Mouse (Mus musculus) ES-CJ7 (cell line): ENCODE measurements around the gene Mapk1ip1.

Experiments used
- DNase-seq: peaks from one replicate; pipeline ENCODE4 v3.0.0; 2011; ENCODE audit warnings: low read depth, low spot score

Gene Mapk1ip1

DNA sequence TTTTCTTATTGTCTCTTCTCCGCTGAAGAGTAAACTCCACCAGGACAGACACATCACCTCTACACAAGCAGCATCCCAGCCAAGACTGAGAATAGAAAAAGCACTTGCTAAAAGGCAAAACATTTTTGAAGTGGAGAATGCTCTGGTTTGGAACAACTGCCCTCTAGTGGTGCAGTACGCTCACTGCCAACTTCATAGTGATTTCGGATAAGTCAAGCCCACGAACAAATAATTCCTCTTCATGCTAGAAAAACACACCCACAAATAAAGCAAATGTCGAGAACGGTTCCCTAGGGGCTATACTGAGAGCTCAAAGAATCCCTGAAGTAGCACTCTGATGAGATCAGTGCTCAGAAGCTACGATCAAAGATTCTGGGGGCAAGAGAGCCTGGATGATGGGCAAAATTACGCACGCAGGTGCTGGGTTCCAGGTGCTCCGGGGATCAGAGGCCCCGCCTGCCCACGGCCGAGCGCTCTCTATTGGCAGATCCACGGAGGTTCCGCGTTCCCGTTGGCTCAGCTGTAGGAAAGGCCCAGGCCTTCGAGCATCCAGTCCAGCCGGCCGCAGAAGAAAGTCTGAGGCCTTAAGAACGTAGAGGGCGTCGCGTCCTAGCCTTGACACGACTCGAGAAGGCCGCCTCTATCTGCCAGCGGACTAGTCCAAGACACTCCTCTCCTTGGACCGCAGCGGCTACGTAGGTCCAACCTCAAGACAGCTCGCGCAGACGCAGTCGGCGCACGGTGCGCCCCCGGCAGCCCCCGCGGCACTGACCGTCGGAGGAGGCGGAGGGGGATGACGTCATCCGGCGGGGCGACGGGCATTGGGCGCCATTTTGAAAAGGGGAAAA is at the start of gene Mapk1ip1, which contains the start of gene Ppp2r2d:
Gene Mapk1ip1, minus strand, starts transcription at position 730 of the 848 bp plus-strand sequence.
Gene Ppp2r2d, plus strand, starts transcription at position 536 of the 848 bp plus-strand sequence.
- DNase-seq, result peak; percentile 94

DNA sequence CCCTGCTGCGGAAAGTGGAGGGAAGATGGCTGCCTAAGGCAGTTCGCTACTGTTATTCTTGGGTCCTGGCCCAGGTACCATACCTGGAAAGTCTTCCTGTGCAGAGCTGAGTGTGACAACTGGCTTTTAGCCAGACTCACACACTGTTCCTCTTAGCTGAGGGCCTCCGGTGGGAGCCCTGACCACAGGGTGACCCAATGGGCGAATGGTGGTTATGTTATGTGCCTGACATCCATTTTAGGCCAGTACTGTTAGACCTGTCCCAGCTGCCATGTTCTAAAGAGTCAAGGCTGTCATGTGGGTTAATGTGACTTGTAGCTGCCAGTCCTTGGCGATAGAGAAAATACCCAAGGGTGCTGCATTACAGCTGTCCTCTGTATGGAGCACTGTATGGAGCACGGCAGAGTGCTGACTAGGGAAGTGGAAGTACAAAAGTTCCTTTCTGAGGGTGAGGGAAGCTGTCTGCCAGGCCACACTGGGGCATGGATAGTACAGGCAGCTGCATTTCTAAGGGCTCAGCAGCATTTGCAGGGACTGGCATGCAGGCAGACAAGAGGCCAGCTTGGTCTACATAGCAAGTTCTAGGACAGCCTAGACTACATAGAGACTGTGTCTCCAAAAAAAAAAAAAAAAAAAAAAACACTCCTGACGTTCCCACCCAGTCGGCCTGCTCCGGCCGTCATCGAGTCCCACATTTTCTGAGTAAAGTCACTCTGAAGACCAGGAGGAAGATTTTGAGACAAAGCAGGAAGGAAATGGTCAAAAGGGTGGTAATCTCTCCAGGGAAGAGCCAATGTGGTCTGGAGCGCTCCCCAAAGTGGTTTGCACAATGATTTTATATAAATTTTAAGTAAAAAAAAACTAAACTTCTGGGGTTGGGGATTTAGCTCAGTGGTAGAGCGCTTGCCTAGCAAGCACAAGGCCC is 39.6 kb upstream of the Mapk1ip1 start:
- no peak for DNase-seq

DNA sequence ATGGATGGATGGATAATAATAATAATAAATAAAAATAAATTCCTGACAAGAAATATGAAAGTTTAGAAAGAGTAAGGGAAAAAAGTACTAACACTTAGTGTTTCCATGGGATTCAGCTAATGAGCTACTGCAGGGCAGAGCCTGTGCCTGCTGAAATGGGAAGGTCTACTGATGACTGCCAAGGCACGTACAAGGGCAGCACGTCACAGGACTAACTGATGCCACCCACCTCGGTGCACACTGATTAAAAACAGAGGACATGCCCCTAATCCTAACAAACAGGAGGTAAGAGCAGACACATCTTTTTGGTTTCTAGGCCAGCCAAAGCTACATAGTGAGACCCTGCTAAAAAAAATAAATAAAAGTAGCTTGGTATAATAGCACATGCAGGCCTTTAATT is 37.7 kb upstream of the Mapk1ip1 start:
- no peak for DNase-seq

DNA sequence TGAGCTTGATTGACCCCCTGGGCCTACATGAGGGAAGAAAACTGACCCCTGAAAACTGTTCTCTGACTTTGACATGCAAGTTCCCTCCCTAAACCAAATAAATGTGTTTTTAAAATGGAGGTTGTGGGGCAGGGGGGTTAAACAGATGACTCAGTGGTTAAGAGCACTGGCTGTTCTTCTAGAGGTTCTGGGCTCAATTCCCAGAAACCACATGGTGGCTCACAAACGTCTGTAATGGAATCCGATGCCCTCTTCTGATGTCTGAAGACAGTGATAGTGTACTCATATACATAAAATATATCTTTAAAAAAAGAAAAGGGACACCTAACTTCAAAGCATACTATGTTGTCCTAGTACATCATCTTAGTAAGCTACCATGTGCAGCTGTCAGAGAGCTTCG is 29.0 kb upstream of the Mapk1ip1 start:
- no peak for DNase-seq

DNA sequence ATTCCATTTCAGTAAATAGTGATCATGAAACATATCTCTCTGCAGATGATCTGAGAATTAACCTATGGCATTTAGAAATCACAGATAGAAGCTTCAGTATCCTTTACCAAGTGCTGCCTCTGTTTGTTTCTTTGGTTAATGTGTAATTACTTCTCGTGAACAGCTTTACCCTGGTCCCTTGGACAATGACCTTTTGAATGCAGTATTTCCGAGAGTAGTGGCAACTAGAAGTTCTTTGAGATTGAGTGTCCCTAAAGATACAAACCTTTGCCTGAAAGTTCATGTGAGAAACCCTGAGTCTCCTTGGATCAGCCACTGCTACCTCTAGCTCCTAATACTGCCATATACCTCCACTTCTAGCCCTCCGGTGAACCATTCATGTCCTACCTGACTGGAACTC is 26.9 kb upstream of the Mapk1ip1 start:
- DNase-seq, result no peak

DNA sequence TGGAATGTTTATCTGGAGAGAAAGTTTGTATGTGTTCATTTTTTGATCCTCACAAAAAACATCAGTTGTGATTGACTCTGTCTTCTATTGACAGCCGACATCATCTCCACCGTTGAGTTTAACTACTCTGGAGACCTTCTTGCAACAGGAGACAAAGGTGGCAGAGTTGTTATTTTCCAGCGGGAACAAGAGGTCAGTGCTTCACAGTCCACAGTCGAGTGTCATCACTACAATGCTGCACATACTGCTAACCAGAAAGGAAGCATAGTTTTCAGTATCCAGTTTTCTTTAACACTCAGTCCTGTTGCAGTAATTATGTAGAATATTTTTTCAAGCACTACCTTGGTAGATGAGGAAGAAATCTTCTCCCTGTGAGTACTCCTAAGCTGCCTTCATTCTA is 22.2 kb upstream of the Mapk1ip1 start:
- DNase-seq, result no peak

DNA sequence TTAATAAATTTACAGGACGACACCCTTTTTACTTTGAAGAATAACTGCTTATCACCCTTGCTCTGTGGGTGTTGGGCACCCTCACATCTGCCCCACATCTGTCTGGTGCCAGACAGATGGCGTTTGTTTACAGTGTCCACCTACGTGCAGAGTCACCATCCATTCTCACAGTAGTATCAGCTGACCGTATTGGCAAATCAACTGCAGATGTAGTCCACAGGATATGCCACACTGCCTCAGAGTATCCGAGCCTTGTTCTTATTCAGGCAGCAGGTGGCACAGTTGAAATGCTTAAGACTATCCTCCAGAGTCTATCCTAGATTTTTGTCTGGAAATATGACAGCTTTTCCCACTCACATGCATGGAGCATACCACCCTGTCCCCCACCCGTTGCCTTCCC is 21.2 kb upstream of the Mapk1ip1 start:
- DNase-seq, result no peak

DNA sequence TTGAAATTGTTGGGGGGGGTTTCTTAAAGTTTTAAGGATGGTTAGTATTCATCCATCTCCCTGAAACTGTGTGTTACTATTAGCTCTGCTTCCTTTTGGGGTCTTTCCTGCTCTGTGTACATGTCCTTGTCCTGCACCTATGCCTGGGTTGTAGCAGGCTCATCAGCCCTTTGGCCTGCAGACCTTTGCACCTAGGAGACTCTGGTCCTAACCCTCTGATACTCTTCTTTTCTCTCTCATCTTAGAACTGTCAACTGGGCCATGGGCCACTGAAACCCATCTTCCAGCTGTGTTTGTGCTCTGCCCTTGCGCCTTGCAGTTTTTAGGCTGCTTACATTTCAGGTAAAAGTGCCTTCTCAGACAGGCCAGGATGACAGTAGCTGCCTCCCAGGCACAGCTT is 18.7 kb upstream of the Mapk1ip1 start:
- no peak for DNase-seq

DNA sequence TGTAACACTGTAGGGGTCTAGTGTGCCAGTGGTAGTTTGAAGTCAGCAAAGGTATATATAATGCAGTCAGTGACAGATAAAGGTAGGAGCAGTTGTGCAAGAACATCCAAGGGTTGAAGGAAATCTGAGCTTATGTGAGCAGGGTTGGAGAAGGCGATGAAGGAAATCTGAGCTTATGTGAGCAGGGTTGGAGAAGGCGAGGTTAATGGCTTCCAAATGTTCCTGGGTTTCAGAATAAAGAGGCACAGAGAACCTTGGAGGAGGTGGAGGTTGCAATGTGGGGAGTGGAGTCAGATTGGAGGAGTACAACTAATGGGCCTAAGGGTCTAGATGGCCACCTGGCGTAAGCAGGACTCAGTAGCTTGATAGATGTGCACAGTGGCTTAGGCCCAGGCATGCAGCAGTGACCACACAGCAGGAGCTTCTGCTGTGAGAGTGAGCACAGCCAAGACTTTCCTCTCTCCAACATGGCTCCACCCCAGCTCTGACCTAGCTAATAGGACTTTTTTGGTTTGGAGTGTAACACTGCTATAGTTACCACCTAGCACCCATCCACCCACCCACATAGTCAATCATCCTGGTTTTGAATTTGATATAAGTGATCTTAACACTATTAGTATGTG is 18.0 kb upstream of the Mapk1ip1 start:
- no peak for DNase-seq

DNA sequence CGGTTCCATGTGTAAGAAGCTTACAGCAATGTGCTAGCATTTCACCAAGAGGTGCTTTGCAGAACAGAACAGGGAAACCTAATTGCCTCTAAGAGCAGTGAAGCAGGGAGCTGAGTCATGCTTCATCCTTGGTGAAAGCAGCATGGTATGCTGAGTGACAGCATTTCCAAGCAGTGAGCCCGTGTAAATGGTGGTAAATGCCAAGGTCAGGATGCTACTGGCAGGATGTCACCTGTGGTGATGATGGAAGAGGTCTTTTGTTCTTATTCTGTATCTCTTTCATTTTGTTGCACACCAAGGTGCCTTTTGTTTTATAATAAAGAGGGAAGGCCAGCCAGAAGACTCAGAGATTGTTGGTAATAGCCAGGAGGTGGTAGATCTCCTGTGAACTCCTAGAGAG is 10.6 kb upstream of the Mapk1ip1 start:
- peak; percentile 91 for DNase-seq

DNA sequence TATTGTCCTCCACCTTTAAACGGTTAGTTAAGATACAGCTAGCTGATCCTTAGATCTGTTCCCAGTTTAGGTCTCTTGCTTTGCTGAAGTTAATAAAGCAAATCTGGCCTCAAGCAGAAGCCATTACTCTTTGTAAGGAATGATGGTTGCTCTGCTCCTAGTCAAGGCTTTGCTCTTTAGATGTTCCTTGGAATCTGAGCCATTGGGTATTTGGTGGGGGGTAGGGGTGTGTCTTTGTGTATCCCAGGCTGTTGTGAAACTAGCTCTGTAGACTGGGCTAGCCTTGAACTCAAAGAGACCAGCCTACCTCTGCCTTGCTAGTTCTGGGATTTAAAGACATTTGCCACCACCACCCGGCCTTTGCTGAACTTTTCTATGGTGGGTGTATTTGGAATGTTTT is 8.1 kb upstream of the Mapk1ip1 start:
- DNase-seq, result peak; percentile 69

DNA sequence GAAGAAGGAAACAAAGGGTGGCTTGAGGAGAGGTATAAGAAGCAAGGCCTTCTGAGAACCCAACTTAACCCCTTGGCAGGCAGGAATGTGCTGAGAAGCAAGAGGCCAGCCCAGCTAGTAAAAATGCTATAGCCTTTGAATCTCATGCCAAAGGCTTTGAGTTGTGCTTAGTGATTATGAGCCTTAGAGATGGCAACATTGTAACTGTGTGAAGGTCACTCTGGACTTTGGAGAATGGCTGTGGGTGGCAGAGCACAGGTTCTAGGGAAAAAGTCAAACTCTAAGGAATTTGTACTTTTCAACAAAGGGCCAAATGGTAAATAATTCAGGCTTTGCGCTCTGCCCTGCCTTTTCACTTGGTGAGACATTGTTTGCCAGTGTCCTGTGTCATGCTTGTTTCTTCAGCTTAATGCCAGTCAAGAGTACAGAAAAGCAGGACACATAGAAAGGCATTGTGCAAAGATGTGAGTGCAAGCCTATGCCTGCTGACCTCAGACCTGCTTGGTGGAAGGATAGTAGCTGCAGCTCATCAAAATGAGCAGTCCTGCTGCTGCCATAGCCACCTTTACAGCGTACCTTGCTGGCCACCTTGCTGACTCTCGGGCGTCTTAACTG is 7.5 kb upstream of the Mapk1ip1 start:
- no peak for DNase-seq

DNA sequence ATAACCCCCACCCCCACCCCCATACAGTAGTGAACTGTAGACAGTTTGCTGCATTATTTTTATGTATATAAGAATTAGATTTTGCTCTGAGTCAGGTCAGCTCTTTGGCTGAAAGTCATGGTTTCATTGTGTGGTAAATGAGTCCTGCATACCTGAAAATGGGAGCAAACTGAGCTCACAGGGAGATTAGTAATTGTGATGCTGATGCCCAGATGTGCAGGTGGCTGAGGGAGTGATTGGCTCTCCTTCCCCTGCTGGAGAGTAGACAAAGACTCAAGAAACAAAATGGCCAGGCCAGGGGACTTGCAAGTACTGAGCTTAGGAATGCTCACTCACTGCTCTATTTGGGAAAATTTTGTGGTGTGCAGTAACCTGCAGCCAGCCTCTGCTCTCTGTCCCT is 4.0 kb upstream of the Mapk1ip1 start:
- peak; percentile 95 for DNase-seq

DNA sequence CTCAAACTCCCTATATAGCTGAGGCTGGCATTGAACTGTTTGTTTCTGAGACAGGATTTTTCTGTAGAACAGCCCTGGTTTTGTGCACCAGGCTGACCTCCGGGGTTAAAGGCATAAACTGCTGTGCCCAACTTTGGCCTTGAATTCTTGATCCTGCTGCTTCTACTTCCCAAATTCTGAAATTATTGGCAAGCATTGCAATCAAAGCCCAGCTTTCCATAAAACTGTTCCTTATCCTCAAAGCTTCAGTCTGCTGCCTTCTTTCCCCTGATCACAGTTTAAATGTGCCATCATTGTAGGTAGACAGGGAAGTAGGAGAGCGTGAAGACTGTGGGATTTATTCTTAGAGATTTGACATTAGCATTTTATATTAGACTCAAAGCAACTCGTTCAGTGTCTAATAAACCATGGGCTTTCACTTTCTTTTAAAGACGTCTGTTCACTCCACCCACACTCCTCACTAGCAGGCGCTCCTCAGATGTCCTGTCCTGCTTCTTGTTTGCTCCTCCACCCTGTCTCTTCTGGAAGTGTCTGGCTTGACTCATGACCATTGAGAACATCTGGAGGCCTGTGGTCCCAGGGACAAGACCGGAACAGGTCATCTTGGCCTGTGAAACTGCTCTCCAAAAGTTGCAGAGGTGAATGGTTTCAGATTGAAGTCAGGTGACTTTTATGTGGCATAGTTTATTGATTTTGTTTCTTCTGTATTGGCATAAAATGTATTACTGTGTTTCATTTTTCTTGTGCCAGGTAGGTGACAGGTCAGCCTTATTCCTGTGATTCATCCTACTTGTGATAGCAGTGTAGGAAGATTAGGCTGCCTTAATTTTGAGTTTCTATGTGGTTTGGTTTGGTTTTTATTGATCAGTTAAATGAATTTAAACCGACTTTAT is 2.2 kb upstream of the Mapk1ip1 start:
- DNase-seq, result no peak

DNA sequence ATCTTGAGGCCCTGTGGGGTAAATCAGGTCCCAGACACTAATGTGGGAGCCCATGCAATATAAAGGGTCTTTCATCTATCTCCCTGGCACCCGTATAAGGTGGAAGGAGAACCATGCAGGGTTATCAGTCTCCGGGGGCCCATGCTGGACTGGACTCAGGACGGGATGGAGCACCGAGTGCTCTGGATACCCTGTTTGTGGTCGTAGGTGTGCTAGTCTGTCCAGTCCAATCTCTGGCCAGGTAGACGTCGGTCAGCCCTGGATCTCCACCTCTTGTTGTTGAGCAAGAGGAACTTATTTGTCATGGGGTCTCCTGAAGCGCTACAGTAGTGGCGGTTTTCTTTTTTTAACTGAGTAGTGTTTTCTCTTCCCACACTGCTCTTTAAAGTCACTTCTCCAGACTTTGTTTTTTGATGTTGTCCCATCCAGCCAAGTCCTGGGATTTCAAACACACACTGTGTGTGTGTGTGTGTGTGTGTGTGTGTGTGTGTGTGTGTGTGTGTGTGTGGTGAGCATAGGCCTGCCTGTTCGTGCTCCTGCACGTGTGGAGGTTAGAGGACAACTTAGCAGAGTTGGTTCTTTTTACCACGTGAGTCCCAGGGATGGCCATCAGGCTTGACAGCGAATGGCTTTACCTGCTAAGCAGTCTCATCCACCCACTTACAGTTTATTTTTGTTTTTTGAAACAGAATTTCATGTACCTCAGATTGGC is 1.4 kb upstream of the Mapk1ip1 start:
- DNase-seq, result no peak

DNA sequence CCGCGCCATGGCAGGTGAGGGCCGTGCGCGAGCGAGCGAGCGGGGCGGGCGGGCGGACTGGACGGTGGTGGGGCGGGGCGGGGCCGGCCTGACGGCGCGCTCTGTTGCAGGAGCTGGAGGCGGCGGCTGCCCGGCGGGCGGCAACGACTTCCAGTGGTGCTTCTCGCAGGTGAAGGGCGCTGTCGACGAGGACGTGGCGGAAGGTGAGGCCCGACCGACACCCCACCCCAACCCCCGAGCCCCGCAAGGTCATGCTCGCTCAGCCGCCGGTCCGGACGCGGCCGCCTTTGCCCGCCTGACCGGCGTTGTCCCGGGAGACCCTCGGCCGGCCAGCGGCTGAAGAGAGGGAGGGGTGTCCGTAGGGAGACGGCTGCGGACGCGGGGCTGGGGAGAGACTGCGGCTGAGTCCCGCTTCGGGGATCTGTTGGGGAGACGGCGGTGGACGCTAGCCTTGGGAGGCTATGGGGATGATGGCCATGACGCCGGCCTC is 474 bp upstream of the Mapk1ip1 start:
- no peak for DNase-seq

DNA sequence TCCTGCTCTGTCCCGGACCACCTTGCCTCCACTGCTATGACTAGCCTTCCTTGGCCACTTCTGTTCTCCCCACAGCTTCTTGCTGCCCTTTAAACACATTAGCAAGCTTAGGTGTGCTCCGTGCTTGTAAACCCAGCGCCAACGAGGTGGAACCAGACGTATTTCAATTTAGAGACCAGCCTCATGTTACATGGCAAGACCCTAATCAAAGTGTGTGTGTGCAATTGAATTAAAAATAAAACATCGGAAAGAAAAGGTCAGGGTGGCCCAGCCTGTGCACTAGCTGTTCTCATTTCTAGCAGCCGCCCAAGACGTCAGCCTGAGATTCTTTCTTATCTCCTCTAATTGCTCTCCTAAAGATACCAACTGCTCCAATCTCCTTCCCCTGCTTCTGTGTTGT is 962 bp downstream of the Mapk1ip1 start:
- no peak for DNase-seq

DNA sequence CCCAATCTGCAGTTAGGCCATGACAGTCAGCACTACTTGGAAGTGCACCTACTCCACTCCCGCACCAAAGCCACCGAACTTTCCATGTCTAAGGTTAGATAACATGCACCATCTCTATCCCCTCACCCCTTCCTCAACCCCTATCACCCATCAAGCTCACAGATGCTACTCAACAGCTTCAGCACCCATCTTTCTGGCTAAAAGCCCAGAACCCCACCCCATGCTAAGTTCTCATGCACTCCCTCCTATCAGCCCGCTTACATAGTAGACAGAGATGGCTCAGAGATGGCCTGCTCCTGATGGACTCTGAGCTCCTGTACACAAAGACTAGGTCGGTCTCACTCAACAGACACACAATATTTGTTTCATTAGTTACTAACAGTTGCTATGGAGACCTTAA is 2.7 kb downstream of the Mapk1ip1 start:
- DNase-seq, result no peak

DNA sequence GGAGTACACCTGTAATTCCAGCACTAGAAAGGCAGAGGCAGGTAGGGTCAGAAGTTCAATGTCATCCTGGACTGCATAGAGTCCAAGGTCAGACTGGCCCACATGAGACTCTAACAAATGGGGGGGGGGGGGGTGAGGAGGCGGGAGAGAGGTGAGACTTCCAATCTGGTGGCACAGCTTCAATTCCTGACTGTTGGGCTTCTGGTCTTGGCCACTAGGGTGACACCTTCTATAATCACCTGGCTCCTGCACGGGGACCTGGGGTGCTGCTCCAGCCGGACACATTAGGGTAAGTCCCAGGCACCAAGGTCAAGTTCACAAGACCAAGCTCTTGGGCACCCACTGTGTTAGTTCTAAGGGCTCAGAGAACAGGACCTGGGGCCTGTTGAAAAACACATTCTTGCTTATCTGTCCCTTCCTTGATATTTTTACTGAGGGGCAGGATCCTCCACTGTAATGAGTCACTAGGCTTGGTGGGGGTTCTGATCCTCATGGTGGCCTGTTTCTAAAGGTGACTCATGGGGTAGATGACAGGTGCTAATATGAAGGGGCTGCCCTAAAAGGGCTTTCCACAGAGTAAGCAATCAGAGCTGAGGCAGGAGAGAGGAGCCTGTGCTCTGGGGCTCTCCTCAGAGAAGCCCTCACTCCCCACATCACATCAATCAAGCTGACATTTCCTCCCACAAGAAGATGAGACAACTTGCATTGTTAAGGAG is 4.5 kb downstream of the Mapk1ip1 start:
- DNase-seq, result peak; percentile 45
